Mouse (Mus musculus) brain, embryonic 18.5 days (tissue): ENCODE results near the gene Ifna16.

Experiments
- DNase-seq: peaks from one replicate; pipeline ENCODE4 v3.0.0-alpha.2; 2012; ENCODE audit warnings: low read depth, low spot score

Gene Ifna16

GRCm38 (mm10) chr4:88644359-88644758 is 32.4 kb downstream of the Ifna16 start, which contains the start of gene Ifna13:
TSS of gene Ifna13 (minus strand) at chr4:88644459.
- DNase-seq, result no peak

- DNase-seq, result no peak
Observed at GRCm38 (mm10) chr4:88642526-88642925, 34.2 kb downstream of the Ifna16 start.

GRCm38 (mm10) chr4:88641077-88641831 is 35.5 kb downstream of the Ifna16 start:
- DNase-seq, result peak; percentile 73

- DNase-seq, result no peak
Observed at GRCm38 (mm10) chr4:88640704-88641076, 36.0 kb downstream of the Ifna16 start.

- no peak for DNase-seq
Observed at GRCm38 (mm10) chr4:88634311-88634710, 42.4 kb downstream of the Ifna16 start, which contains the start of gene C87499. TSS of gene C87499 (minus strand) at chr4:88634411.
